ENCODE assay signal across 23 mouse cellular contexts in genomic region chr9:119687893-119688292, GRCm38 (mm10). TPM values are rescaled to one million over a fixed set of nuclear protein-coding genes. Genes with fewer than 3 reads are reported as not detected.
DNase-seq lines count a peak whose midpoint lies in the region; TF ChIP-seq lines count a peak whose summit lies in the region.
"Had no signal": no experiment of that assay in that cellular context is flagged by ENCODE, and none has a peak within 500 bp of the region (broad histone marks: within the 10 kb centered on the region; RNA-seq: fewer than 3 reads in every experiment).

No protein-coding gene starts in this region.

- no peaks in the 10 kb centered on the region for H3K36me3 ChIP-seq in ES-E14 (ENCODE audit: control insufficient read depth, insufficient read depth, low read length, poor library complexity, severe bottlenecking)
- H3K36me3 ChIP-seq in myocyte (ENCODE audit: control insufficient read depth, insufficient read depth): no peaks in the 10 kb centered on the region
- H3K36me3 ChIP-seq: G1E had no signal

- H3K9ac ChIP-seq in ES-E14 (ENCODE audit: insufficient read depth, low read depth, low read length, poor library complexity, severe bottlenecking): no peak overlapping the region

- H3K4me3 ChIP-seq in ES-E14 (ENCODE audit: insufficient read depth in 1 of 2, low read depth in 1 of 2, low read length in 2 of 2, poor library complexity in 1 of 2, severe bottlenecking in 1 of 2) (no peak overlapping the region), myocyte (no peak overlapping the region)

- H3K9me3 ChIP-seq in ES-E14 (ENCODE audit: control insufficient read depth, insufficient read depth, low read depth, low read length): no peaks in the 10 kb centered on the region

- H3K79me2 ChIP-seq in myocyte (ENCODE audit: control insufficient read depth, insufficient read depth): no peaks in the 10 kb centered on the region

- no peak for TF ChIP-seq POLR2A in myocyte (IDR thresholded peaks at IDR 0.05; ENCODE audit: insufficient read length, low read depth)

- peak overlapping the region; percentile 2 for H3K4me2 ChIP-seq in myocyte (ENCODE audit: low read depth)

- in situ Hi-C loops in ES-E14 (cut with MboI; ENCODE audit: low sequenced_read_pairs in 2 of 2, unreplicated experiment in 2 of 2): no loop called here

- intact Hi-C loops in heart, postnatal 25 days (cut with DNase I): no loop called here

- H3K4me1 ChIP-seq in ES-E14 (ENCODE audit: control insufficient read depth in 2 of 2, insufficient read depth in 2 of 2, low read length in 2 of 2, poor library complexity in 1 of 2): no peaks in the 10 kb centered on the region

- no peak overlapping the region for H3ac ChIP-seq in myocyte (ENCODE audit: control insufficient read depth, insufficient read length)

- H3K27ac ChIP-seq in ES-E14 (ENCODE audit: insufficient read depth, low read depth, low read length, poor library complexity, severe bottlenecking): 0 out of 2 replicates have a peak overlapping the region, but pooled peaks have one; percentile 43

- peaks cover under 1% of the 10 kb centered on the region for H3K27me3 ChIP-seq in myocyte (ENCODE audit: control insufficient read depth, insufficient read depth, insufficient read length)
- H3K27me3 ChIP-seq: Patski had no signal

- peak; percentile 45 for DNase-seq in heart, adult 11 months
- DNase-seq in heart, postnatal 25 days (ENCODE audit: low spot score): no peak
- DNase-seq in ES-E14 (ENCODE audit: low read depth, low spot score): no peak
- DNase-seq in adrenal gland, postnatal 36 days: no peak
- DNase-seq in urinary bladder, postnatal 10 days (ENCODE audit: low spot score): no peak
- DNase-seq: adrenal gland, adult 2 months; adrenal gland, adult 8-10 months; adrenal gland, postnatal 10 days; adrenal gland, postnatal 14 days; adrenal gland, postnatal 25 days; B cell, adult 2 months; cerebellum, adult 11 months; cerebellum, adult 11-12 months; cerebellum, adult 18-20 months; cerebellum, adult 2 months; cerebellum, adult 8-10 months had no signal

TF ChIP-seq in ES-E14, 5 proteins besides CTCF, POLR2A, EP300 and RAD21:
- TF ChIP-seq ZC3H11A (IDR thresholded peaks at IDR 0.05; ENCODE audit: borderline replicate concordance, low read depth, low read length) (no peak), ZNF384 (IDR thresholded peaks at IDR 0.05; ENCODE audit: low read depth, low read length) (no peak), HCFC1 (IDR thresholded peaks at IDR 0.05; ENCODE audit: borderline replicate concordance, insufficient read depth, low read length) (no peak), CHD2 (IDR thresholded peaks at IDR 0.05; ENCODE audit: low read depth, low read length) (no peak), MAFK (IDR thresholded peaks at IDR 0.05; ENCODE audit: insufficient read depth, low read depth, low read length) (no peak)

TF ChIP-seq in myocyte, 11 proteins besides CTCF, POLR2A, EP300 and RAD21:
- TF ChIP-seq MYOG (IDR thresholded peaks at IDR 0.05; ENCODE audit: control insufficient read depth in 1 of 3, insufficient read depth in 1 of 3, insufficient read length in 2 of 3, low read depth in 2 of 3) (peak in 2 of 3 experiments; percentile 46 to 68), MYOD1 (IDR thresholded peaks at IDR 0.05; ENCODE audit: control insufficient read depth in 1 of 3, insufficient read length in 2 of 3, low read depth in 2 of 3) (peak; percentile 3 to 77 (median 37)), REST (IDR thresholded peaks at IDR 0.05; ENCODE audit: insufficient read depth, insufficient read length) (no peak)

RNA-seq across cellular contexts. Expression of gene Scn10a, which starts 31.2 kb away (rescaled TPM):
- total RNA-seq in heart, postnatal 25 days (2021): under 1 TPM; 0.36 to 0.45 TPM
- 0.04 and 0.05 TPM in 2 replicates for total RNA-seq in ES-E14 (2012; rRNA removed)
- 1.6 TPM for polyA plus RNA-seq in myocyte (2012; fragmentation: generic; extraction: Trizol)
- total RNA-seq in adrenal gland, postnatal 36 days (2021): not detected
- total RNA-seq: adrenal gland, adult 18-20 months; adrenal gland, adult 2 months; adrenal gland, adult 8-10 months; adrenal gland, postnatal 10 days; adrenal gland, postnatal 14 days; adrenal gland, postnatal 25 days; CH12.LX had no signal
- polyA plus RNA-seq: activated CD4-positive, CD25-positive, alpha-beta regulatory T cell, adult 4 months; adrenal gland, adult 2 months; CD4-positive, CD25-positive, alpha-beta regulatory T cell, adult 4 months; cerebellum, adult 2 months; G1E had no signal
